Mouse (Mus musculus) stomach, postnatal 0 days (tissue): ENCODE measurements around the gene Cnbp. TPM values are rescaled to one million over a fixed set of nuclear protein-coding genes. Genes with fewer than 3 reads are reported as not detected.

ENCODE experiments used
- ATAC-seq: fragments of 200-750 bp; cut with Nextera tagmentation; 2 replicates; pipeline ENCODE4 v1.8.0; 2017; ENCODE audit not compliant: low FRiP score, low TSS enrichment
- DNase-seq: peaks from one replicate; pipeline ENCODE4 v3.0.0-alpha.2; 2016; ENCODE audit warnings: low spot score
- H3K27ac ChIP-seq: fragments of 300-500 bp; sonication (generic); replicated peaks from 2 replicates; pipeline ENCODE4 v1.5.1; 2014; ENCODE audit warnings: mild to moderate bottlenecking, control low read depth
- H3K27me3 ChIP-seq: fragments of 300-500 bp; sonication (generic); 2 replicates; pipeline ENCODE4 v1.6.1; 2014; ENCODE audit warnings: low read length; ENCODE audit not compliant: control insufficient read depth, insufficient read depth
- H3K36me3 ChIP-seq: fragments of 300-500 bp; sonication (generic); 2 replicates; pipeline ENCODE4 v1.6.1; 2014; ENCODE audit warnings: low read length, mixed read lengths; ENCODE audit not compliant: control insufficient read depth, insufficient read depth
- H3K4me1 ChIP-seq: fragments of 300-500 bp; sonication (generic); replicated peaks from 2 replicates; pipeline ENCODE4 v1.6.1; 2014; ENCODE audit warnings: antibody characterized with exemption; ENCODE audit not compliant: control insufficient read depth, insufficient read depth
- H3K4me2 ChIP-seq: fragments of 300-500 bp; sonication (generic); replicated peaks from 2 replicates; pipeline ENCODE4 v1.6.1; 2014; ENCODE audit warnings: low read depth, mild to moderate bottlenecking, control low read depth, moderate library complexity
- H3K4me3 ChIP-seq: fragments of 300-500 bp; sonication (generic); 2 replicates; pipeline ENCODE4 v1.5.1; 2014; ENCODE audit warnings: low read depth, low read length, control low read depth
- H3K9ac ChIP-seq: fragments of 300-500 bp; sonication (generic); 2 replicates; pipeline ENCODE4 v1.6.1; 2014; ENCODE audit warnings: mild to moderate bottlenecking, low read length, control low read depth, mixed read lengths
- H3K9me3 ChIP-seq: fragments of 300-500 bp; sonication (generic); 2 replicates; pipeline ENCODE4 v1.6.1; 2016; ENCODE audit warnings: low read length; ENCODE audit not compliant: control insufficient read depth
- CTCF ChIP-seq: IDR thresholded peaks from 2 replicates; pipeline ENCODE4 v1.5.1; 2016; ENCODE audit warnings: antibody characterized with exemption, low read depth, mild to moderate bottlenecking, moderate library complexity
- EP300 ChIP-seq: optimal IDR thresholded peaks from 2 replicates; pipeline ENCODE3; 2016; ENCODE audit warnings: antibody characterized with exemption
- WGBS: fragments of 180-500 bp; shearing (Covaris S2); extraction: QIAGEN DNeasy Blood & Tissue Kit; methylation state at CpG from one replicate; pipeline ENCODE4 v1.1.7; 2014; 5-methylcytosine and 5-hydroxymethylcytosine counted together
- polyA plus RNA-seq: library from polyadenylated mRNA; unstranded; fragments of >200 nt; fragmentation: Nextera tagmentation; extraction: Ambion mirVana; gene quantifications from 2 replicates; pipeline ENCODE4 v1.2.1, GENCODE M21; 2015

Gene Cnbp
- polyA plus RNA-seq, 1 experiment from 2014 or later = 754 TPM

DNA sequence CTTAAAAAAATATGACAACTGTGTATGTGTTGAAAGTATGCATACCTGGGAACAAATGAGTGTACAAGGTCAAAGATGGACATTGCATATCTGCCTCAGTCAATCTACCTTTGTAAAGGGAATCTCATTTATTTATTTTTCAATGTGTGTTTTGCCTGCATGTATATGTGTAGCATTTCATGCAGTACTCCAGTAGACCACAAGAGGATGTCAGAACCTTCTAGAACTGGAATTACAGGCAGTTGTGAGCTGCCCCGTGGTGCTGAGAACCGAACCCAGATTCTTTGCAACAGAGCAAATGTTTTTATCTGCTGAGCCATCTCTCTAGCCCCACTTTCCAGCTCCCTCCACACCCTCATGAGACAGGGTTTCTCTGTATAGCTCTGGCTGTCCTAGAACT is 23.1 kb upstream of the Cnbp start:
- H3K4me2 ChIP-seq = no peak overlapping the region
- no peak overlapping the region for H3K9ac ChIP-seq
- no peaks in the 10 kb centered on the region for H3K4me1 ChIP-seq
- WGBS = 83% methylated on average over 2 of the region's 2 CpGs
- TF ChIP-seq EP300 (no peak), CTCF (peak; percentile 25; the same call in 1 of the 2 replicates)
- no peaks in the 10 kb centered on the region for H3K9me3 ChIP-seq
- no peaks in the 10 kb centered on the region for H3K36me3 ChIP-seq
- no peak overlapping the region for H3K27ac ChIP-seq
- H3K4me3 ChIP-seq = no peak overlapping the region
- ATAC-seq (no peak), DNase-seq (no peak)
- no peaks in the 10 kb centered on the region for H3K27me3 ChIP-seq

DNA sequence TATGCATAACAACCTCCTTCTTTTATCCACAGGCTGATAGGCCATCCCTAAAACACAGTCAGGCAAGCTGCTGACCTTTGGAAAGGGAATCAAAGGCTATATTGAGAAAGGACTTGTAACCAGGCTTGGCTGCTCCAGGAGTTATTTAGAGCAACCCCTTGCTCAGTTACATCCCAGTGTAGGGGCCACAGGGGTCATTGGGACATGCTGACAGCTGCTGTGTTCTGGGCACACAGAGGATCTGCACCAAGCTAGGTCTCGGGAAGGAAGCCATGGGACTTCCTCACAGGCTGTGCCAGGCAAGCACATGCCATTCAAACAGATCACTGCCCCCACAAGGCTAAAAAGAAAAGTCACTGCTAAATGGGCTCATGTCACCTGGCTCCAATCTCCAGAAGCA is 22.2 kb upstream of the Cnbp start:
- H3K27ac ChIP-seq = no peak overlapping the region
- no peaks in the 10 kb centered on the region for H3K27me3 ChIP-seq
- DNase-seq (no peak), ATAC-seq (no peak)
- WGBS = 44% methylated on average over 1 of the region's 1 CpGs
- no peaks in the 10 kb centered on the region for H3K36me3 ChIP-seq
- H3K9me3 ChIP-seq = no peaks in the 10 kb centered on the region
- H3K4me2 ChIP-seq = no peak overlapping the region
- no peaks in the 10 kb centered on the region for H3K4me1 ChIP-seq
- TF ChIP-seq CTCF (no peak), EP300 (no peak)
- no peak overlapping the region for H3K4me3 ChIP-seq
- no peak overlapping the region for H3K9ac ChIP-seq

DNA sequence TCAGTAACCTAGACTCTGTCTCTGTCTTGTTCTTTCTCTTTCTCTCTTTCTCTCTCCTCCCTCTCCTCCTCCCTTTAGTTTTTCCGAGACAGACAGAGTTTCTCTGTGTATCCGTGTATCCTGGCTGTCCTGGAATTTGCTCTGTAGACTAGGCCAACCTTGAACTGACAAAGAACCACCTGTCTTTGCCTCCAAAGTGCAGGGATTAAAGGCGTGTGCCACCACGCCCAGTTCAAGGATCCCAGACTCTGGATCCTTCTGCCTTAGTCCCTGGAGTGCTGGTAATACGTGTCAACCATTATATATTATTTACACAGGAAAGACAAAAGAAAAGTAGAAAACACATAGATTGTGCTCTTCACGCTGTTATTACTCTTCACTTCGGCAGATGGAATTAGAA is 20.3 kb upstream of the Cnbp start:
- Histone ChIP-seq H3K27ac (no peak overlapping the region), H3K27me3 (no peaks in the 10 kb centered on the region), H3K9ac (no peak overlapping the region), H3K36me3 (no peaks in the 10 kb centered on the region), H3K4me2 (no peak overlapping the region), H3K9me3 (no peaks in the 10 kb centered on the region), H3K4me1 (no peaks in the 10 kb centered on the region), H3K4me3 (no peak overlapping the region)
- 69% methylated on average over 7 of the region's 7 CpGs for whole genome bisulfite sequencing
- no peak for DNase-seq
- ATAC-seq = no peak
- TF ChIP-seq CTCF = no peak
- TF ChIP-seq EP300 = no peak

- H3K9me3 ChIP-seq = no peaks in the 10 kb centered on the region
- H3K4me3 ChIP-seq = no peak overlapping the region
- ATAC-seq (no peak), DNase-seq (no peak)
- H3K4me2 ChIP-seq = no peak overlapping the region
- H3K27me3 ChIP-seq = no peaks in the 10 kb centered on the region
- TF ChIP-seq EP300 (no peak), CTCF (no peak)
- H3K9ac ChIP-seq = no peak overlapping the region
- no peaks in the 10 kb centered on the region for H3K4me1 ChIP-seq
- 32% methylated on average over 1 of the region's 1 CpGs for WGBS
- H3K27ac ChIP-seq = no peak overlapping the region
- H3K36me3 ChIP-seq = no peaks in the 10 kb centered on the region
These were observed 19.5 kb upstream of the Cnbp start for GRCm38 (mm10) chr6:87870440-87870839.

DNA sequence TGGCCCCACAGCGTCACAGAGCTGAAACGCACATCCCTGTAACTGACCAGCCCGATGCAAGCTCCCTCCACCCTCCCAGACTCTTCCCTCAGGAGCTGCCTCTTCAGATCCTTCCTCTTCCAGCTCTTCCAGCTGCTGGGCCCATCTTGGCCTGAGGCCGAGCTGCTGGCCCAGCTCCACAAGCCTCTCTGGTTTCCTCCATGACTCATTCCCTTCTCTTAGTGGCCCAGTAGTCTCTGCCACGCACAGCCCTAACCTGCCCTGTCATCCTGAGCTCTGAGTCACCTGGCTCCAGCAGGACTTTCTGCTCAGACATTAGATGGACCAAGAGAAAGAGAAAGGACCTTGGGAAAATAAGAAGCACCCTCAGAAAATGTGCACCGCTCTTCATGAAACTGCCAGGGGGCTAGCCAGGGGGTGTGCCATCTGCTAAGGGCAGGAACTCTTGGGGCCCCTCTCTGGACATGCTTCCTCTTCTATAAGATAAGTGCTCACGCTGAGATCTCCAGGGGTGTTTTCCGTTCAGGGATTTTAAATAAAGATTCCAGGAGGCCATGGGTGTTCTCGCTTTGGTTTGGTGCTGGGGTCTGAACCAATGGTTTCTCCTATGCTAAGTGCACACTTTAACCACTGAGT is 18.1 kb upstream of the Cnbp start:
- 41% methylated on average over 9 of the region's 9 CpGs for WGBS
- Histone ChIP-seq H3K9ac (no peak overlapping the region), H3K4me3 (no peak overlapping the region), H3K4me2 (no peak overlapping the region), H3K4me1 (no peaks in the 10 kb centered on the region), H3K36me3 (no peaks in the 10 kb centered on the region), H3K27me3 (no peaks in the 10 kb centered on the region), H3K27ac (peak overlapping the region; percentile 45; the same call in 1 of the 2 replicates), H3K9me3 (no peaks in the 10 kb centered on the region)
- peak; percentile 81 for DNase-seq
- TF ChIP-seq EP300 (peak; percentile 25), CTCF (no peak)
- peak; percentile 94 for ATAC-seq

- no peak overlapping the region for H3K9ac ChIP-seq
- 45% methylated on average over 2 of the region's 2 CpGs for WGBS
- no peak overlapping the region for H3K4me2 ChIP-seq
- no peaks in the 10 kb centered on the region for H3K4me1 ChIP-seq
- no peaks in the 10 kb centered on the region for H3K36me3 ChIP-seq
- H3K27ac ChIP-seq = no peak overlapping the region
- TF ChIP-seq EP300 = no peak
- no peak for TF ChIP-seq CTCF
- no peaks in the 10 kb centered on the region for H3K9me3 ChIP-seq
- no peak for DNase-seq
- H3K4me3 ChIP-seq = no peak overlapping the region
- ATAC-seq = no peak
- no peaks in the 10 kb centered on the region for H3K27me3 ChIP-seq
These were observed 16.4 kb upstream of the Cnbp start for GRCm38 (mm10) chr6:87867256-87867655.
